Mouse (Mus musculus): ENCODE measurements around the gene Bmp6. TPM values are rescaled to one million over a fixed set of nuclear protein-coding genes. Genes with fewer than 3 reads are reported as not detected.

Gene Bmp6
- total and polyA plus RNA-seq, 2 experiments from 2014 or later, result 3.8 to 16.3 TPM

GRCm38 (mm10) chr13:38377355-38377754 lies 32.4 kb downstream of the Bmp6 start:
- no peak for TF ChIP-seq CTCF (IDR thresholded peaks at IDR 0.05; ENCODE audit: low read depth)
- ATAC-seq (no peak), DNase-seq (no peak)
- Histone ChIP-seq H3K4me3 (ENCODE audit: low read depth, low read length) (no peak overlapping the region), H3K9ac (no peak overlapping the region), H3K4me2 (ENCODE audit: low read depth) (no peak overlapping the region), H3K4me1 (ENCODE audit: insufficient read depth) (no peaks in the 10 kb centered on the region), H3K27ac (ENCODE audit: low read depth, low read length) (no peak overlapping the region), H3K27me3 (ENCODE audit: insufficient read depth, low read length) (no peaks in the 10 kb centered on the region), H3K36me3 (ENCODE audit: insufficient read depth) (no peaks in the 10 kb centered on the region), H3K9me3 (ENCODE audit: low read length) (no peaks in the 10 kb centered on the region)
- WGBS, result 77% methylated on average over 9 of the region's 9 CpGs

DNA sequence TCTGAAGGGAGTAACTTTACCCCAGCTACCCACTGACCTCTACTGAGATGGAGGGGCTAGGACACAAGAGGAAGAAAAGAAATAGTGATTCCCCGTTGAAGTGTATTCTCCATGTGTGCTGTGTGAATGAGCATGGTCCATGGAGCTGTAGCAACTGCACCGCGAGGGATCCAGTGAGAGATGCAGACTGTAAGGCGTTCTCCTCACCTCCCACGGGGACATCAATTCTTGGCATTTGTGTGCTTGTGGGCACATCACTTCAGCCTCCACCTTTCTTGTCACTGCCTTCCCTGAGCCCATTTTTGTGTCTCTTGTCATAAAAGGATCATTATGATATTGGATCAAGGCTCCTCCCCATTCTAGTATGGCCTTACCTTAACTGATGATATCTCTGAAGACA lies 34.9 kb downstream of the Bmp6 start:
- no peak for TF ChIP-seq CTCF (IDR thresholded peaks at IDR 0.05; ENCODE audit: low read depth)
- 92% methylated on average over 5 of the region's 5 CpGs for WGBS
- Histone ChIP-seq H3K27ac (ENCODE audit: low read depth, low read length) (no peak overlapping the region), H3K27me3 (ENCODE audit: insufficient read depth, low read length) (no peaks in the 10 kb centered on the region), H3K9me3 (ENCODE audit: low read length) (no peaks in the 10 kb centered on the region), H3K4me2 (ENCODE audit: low read depth) (no peak overlapping the region), H3K4me1 (ENCODE audit: insufficient read depth) (no peaks in the 10 kb centered on the region), H3K36me3 (ENCODE audit: insufficient read depth) (no peaks in the 10 kb centered on the region), H3K4me3 (ENCODE audit: low read depth, low read length) (no peak overlapping the region), H3K9ac (no peak overlapping the region)
- DNase-seq (no peak), ATAC-seq (no peak)

DNA sequence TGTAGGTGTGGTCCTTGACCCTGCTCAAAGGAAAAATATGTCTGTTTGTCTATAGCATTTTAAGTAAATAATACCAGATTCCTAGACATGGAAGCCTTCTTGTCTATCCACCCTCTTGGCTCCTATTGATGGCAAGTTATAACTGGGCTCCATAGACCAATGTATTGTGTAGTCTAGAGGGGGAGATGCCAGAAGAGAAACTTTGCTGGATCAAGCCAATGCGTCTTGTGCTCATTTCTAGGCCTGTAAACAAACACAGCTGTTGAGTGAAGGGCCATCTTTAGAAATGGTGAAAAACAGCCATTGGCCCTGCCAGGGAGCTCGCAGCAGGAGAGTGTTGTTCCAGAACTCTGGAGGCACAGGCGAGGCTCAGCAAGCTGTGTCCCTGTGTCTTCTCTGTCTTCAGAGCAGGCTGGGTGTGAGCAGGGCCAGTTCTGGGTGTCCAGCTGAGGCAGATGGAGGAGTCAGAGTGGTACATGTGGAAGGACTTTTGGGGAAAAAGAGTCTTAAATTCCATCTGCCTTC lies 41.2 kb downstream of the Bmp6 start:
- H3K4me1 ChIP-seq (ENCODE audit: insufficient read depth), result no peaks in the 10 kb centered on the region
- WGBS, result 60% methylated on average over 3 of the region's 3 CpGs
- no peak overlapping the region for H3K27ac ChIP-seq (ENCODE audit: low read depth, low read length)
- ATAC-seq (no peak), DNase-seq (no peak)
- no peaks in the 10 kb centered on the region for H3K9me3 ChIP-seq (ENCODE audit: low read length)
- H3K4me2 ChIP-seq (ENCODE audit: low read depth), result no peak overlapping the region
- H3K4me3 ChIP-seq (ENCODE audit: low read depth, low read length), result no peak overlapping the region
- no peaks in the 10 kb centered on the region for H3K36me3 ChIP-seq (ENCODE audit: insufficient read depth)
- no peak overlapping the region for H3K9ac ChIP-seq
- H3K27me3 ChIP-seq (ENCODE audit: insufficient read depth, low read length), result no peaks in the 10 kb centered on the region
- no peak for TF ChIP-seq CTCF (IDR thresholded peaks at IDR 0.05; ENCODE audit: low read depth)

DNA sequence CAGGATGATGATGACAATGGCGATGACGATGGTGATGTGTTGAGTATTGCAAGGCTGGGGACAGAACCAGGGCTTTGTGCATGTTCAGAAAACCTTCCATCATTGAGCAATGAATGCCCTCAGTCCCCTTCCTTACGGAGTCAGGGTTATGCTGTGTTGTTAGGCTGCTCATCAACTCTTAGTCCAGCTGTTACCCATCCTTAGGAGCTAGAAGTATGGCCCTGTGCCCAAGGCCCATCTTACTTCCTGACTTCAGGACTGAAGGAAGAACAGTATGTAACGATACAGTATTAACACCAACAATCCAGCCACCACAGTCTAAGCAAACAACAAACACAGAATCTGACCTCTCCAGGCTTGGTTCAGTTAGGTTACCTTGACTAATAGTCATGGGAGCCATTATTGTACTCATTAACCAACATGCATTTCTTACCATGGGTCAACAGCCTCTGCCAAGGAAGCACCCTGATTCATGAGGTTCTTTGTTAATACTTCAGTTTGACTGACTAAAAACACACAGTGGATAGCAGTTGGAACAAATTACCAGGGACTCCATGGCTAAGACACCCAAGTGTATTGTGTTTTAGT lies 42.6 kb downstream of the Bmp6 start:
- Histone ChIP-seq H3K36me3 (ENCODE audit: insufficient read depth) (no peaks in the 10 kb centered on the region), H3K4me2 (ENCODE audit: low read depth) (no peak overlapping the region), H3K9ac (no peak overlapping the region), H3K4me3 (ENCODE audit: low read depth, low read length) (no peak overlapping the region), H3K27me3 (ENCODE audit: insufficient read depth, low read length) (no peaks in the 10 kb centered on the region), H3K4me1 (ENCODE audit: insufficient read depth) (no peaks in the 10 kb centered on the region), H3K27ac (ENCODE audit: low read depth, low read length) (no peak overlapping the region), H3K9me3 (ENCODE audit: low read length) (no peaks in the 10 kb centered on the region)
- no peak for ATAC-seq
- TF ChIP-seq CTCF (IDR thresholded peaks at IDR 0.05; ENCODE audit: low read depth), result no peak
- 92% methylated on average over 4 of the region's 4 CpGs for WGBS
- no peak for DNase-seq

DNA sequence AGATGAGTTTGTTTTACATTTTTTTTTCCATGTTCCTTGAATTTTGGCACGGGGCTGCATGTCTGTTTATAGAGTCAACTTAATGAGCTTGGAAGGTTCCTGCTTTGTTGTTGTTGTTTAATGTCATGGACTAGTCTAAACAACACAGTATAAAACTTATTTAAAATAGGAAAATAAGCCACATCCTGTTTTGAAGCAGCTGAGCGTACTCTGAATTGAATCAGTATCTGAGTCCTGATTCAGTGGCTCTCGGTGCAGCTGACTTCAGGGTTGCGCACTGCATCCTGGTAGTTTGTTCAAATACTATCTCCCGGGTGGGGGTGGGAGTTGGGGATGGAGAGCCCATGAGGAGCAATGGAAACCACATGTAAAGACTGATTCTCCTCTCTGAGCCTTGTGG lies 48.5 kb downstream of the Bmp6 start:
- no peak overlapping the region for H3K4me2 ChIP-seq (ENCODE audit: low read depth)

DNA sequence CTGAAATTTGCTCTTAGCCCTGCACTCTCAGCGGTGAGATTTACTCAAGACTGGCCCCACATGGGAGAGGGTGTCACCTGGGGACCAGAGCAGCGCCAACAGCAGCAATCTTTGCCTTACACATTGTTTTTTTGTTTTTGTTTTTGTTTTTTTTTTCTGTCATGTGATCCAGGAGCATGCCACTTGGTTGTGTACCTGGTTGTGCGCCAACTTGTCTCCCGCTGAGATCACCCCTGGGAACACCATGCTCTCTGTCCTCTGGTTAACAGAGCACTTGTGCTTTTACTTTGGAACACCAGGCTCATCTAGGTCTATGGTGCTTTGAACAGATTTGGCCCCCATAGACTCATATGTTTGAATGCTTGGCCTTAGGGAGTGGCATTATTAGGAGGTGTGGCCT lies 50.1 kb downstream of the Bmp6 start:
- Histone ChIP-seq H3K27me3 (ENCODE audit: insufficient read depth, low read length) (no peaks in the 10 kb centered on the region), H3K4me3 (ENCODE audit: low read depth, low read length) (no peak overlapping the region), H3K4me1 (ENCODE audit: insufficient read depth) (no peaks in the 10 kb centered on the region), H3K9ac (no peak overlapping the region), H3K36me3 (ENCODE audit: insufficient read depth) (no peaks in the 10 kb centered on the region), H3K9me3 (ENCODE audit: low read length) (no peaks in the 10 kb centered on the region), H3K4me2 (ENCODE audit: low read depth) (no peak overlapping the region), H3K27ac (ENCODE audit: low read depth, low read length) (no peak overlapping the region)
- DNase-seq (no peak), ATAC-seq (no peak)
- TF ChIP-seq CTCF (IDR thresholded peaks at IDR 0.05; ENCODE audit: low read depth), result no peak
- 85% methylated on average over 4 of the region's 4 CpGs for WGBS

More for the DNA sequence above, 48.5 kb downstream of the Bmp6 start:
- H3K36me3 ChIP-seq (ENCODE audit: insufficient read depth), result no peaks in the 10 kb centered on the region
- H3K4me1 ChIP-seq (ENCODE audit: insufficient read depth), result no peaks in the 10 kb centered on the region
- DNase-seq (no peak), ATAC-seq (no peak)
- H3K9ac ChIP-seq, result no peak overlapping the region
- no peak overlapping the region for H3K4me3 ChIP-seq (ENCODE audit: low read depth, low read length)
- TF ChIP-seq CTCF (IDR thresholded peaks at IDR 0.05; ENCODE audit: low read depth), result no peak
- H3K27me3 ChIP-seq (ENCODE audit: insufficient read depth, low read length), result no peaks in the 10 kb centered on the region
- no peaks in the 10 kb centered on the region for H3K9me3 ChIP-seq (ENCODE audit: low read length)
- H3K27ac ChIP-seq (ENCODE audit: low read depth, low read length), result no peak overlapping the region
- 73% methylated on average over 5 of the region's 5 CpGs for WGBS

- no peaks in the 10 kb centered on the region for H3K27me3 ChIP-seq (ENCODE audit: insufficient read depth, low read length)
- no peak overlapping the region for H3K27ac ChIP-seq (ENCODE audit: low read depth, low read length)
- ATAC-seq (no peak), DNase-seq (no peak)
- H3K4me2 ChIP-seq (ENCODE audit: low read depth), result no peak overlapping the region
- WGBS, result 88% methylated on average over 7 of the region's 7 CpGs
- no peak for TF ChIP-seq CTCF (IDR thresholded peaks at IDR 0.05; ENCODE audit: low read depth)
- H3K9ac ChIP-seq, result no peak overlapping the region
- no peaks in the 10 kb centered on the region for H3K36me3 ChIP-seq (ENCODE audit: insufficient read depth)
- no peak overlapping the region for H3K4me3 ChIP-seq (ENCODE audit: low read depth, low read length)
- H3K4me1 ChIP-seq (ENCODE audit: insufficient read depth), result no peaks in the 10 kb centered on the region
- H3K9me3 ChIP-seq (ENCODE audit: low read length), result no peaks in the 10 kb centered on the region
Observed at GRCm38 (mm10) chr13:38397007-38397545, 52.2 kb downstream of the Bmp6 start.

Data from forebrain, postnatal 0 days (tissue).